Mouse (Mus musculus) lung, postnatal 0 days (tissue): ENCODE measurements at regions not wholly inside any gene's neighbourhood (a gene's known extent, or its start where the extent isn't known, plus 50 kb on each side); places are given as distances from the start of the nearest gene placed in this dataset.

ENCODE experiments used
- CTCF ChIP-seq: IDR thresholded peaks from 2 replicates; pipeline ENCODE4 v1.5.1; 2016; ENCODE audit warnings: antibody characterized with exemption, mild to moderate bottlenecking
- EP300 ChIP-seq: IDR thresholded peaks from 2 replicates; pipeline ENCODE4 v1.6.1; 2016; ENCODE audit warnings: antibody characterized with exemption, mild to moderate bottlenecking, control low read depth

DNA sequence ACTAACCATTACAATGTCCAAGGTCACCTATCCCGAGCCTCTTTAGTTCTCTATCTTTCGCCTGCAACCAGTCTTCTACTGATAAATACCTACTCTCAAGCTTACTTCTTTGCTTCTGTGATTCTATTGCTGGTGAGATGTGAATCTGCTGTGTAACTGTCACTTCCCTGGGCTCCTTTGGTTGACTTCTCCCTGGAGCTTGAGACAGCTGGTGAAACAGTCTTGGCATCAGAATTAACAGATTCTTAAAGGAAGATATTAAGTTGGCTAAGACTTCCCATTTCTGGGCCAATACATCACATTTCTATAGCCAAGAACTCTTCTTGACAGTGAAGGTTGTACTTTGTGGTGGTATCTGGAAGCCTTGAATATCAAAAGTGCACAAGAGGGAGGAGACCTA is 239.8 kb upstream of the B3gat1 start:
- TF ChIP-seq CTCF (no peak), EP300 (no peak)
